Mouse (Mus musculus) bone marrow, adult 2 months (tissue): ENCODE measurements at regions not wholly inside any gene's neighbourhood (a gene's known extent, or its start where the extent isn't known, plus 50 kb on each side); places are given as distances from the start of the nearest gene placed in this dataset.

ENCODE experiments used
- CTCF ChIP-seq: fragments of 200-500 bp; IDR thresholded peaks from 2 replicates; pipeline ENCODE4 v1.5.1; 2011; ENCODE audit warnings: low read length, control low read depth; ENCODE audit not compliant: control insufficient read depth, insufficient read depth
- POLR2A ChIP-seq: fragments of 200-500 bp; IDR thresholded peaks from 2 replicates; pipeline ENCODE4 v1.6.1; 2011; ENCODE audit warnings: low read depth, mild to moderate bottlenecking, control low read depth, low read length, borderline replicate concordance; ENCODE audit not compliant: control insufficient read depth

GRCm38 (mm10) chr1:181271821-181272220 lies 60.0 kb upstream of the Wdr26 start:
- TF ChIP-seq CTCF (no peak), POLR2A (no peak)
